Mouse (Mus musculus) small intestine, adult 2 months (tissue): Measurements from ENCODE around the gene Coasy.

ENCODE experiments used
- CTCF ChIP-seq: fragments of 200-500 bp; IDR thresholded peaks from 2 replicates; pipeline ENCODE4 v1.5.1; 2012; ENCODE audit warnings: low read depth, mild to moderate bottlenecking, control low read depth, inconsistent platforms, low read length, moderate library complexity, mixed read lengths; ENCODE audit not compliant: insufficient replicate concordance, insufficient read length; ENCODE audit errors: extremely low read depth
- POLR2A ChIP-seq: fragments of 200-500 bp; IDR thresholded peaks from 2 replicates; pipeline ENCODE4 v1.6.1; 2012; ENCODE audit warnings: low read depth, mild to moderate bottlenecking, control low read depth, inconsistent platforms, low read length, moderate library complexity

GRCm38 (mm10) chr11:101062971-101063675 lies 19.2 kb upstream of the Coasy start:
- TF ChIP-seq CTCF, result no peak
- TF ChIP-seq POLR2A, result no peak
